Mouse (Mus musculus): ENCODE results near the gene Fam207a. TPM values are rescaled to one million over a fixed set of nuclear protein-coding genes. Genes with fewer than 3 reads are reported as not detected.

Fam207a gene
- polyA plus RNA-seq, 1 experiment, result 39.0 TPM

GRCm38 (mm10) chr10:77442250-77442649 lies 73.3 kb downstream of the Fam207a start:
- 76% methylated on average over 4 of the region's 4 CpGs for WGBS
- Histone ChIP-seq H3K4me1 (ENCODE audit: control insufficient read depth, insufficient read depth, low read length) (no peaks in the 10 kb centered on the region; the same call in 1 of the 2 replicates), H3K27me3 (ENCODE audit: control insufficient read depth, insufficient read depth, low read length) (no peaks in the 10 kb centered on the region), H3K27ac (ENCODE audit: insufficient read depth, low read length) (no peak overlapping the region), H3K4me3 (replicated peaks; ENCODE audit: insufficient read depth, low read depth, low read length) (no peak overlapping the region)
- no peak for DNase-seq
- no peak for TF ChIP-seq CTCF (IDR thresholded peaks at IDR 0.05; ENCODE audit: borderline replicate concordance, insufficient read depth, low read depth, low read length)
- no peak for TF ChIP-seq POLR2A (IDR thresholded peaks at IDR 0.05; ENCODE audit: borderline replicate concordance, insufficient read depth, low read length)

DNA sequence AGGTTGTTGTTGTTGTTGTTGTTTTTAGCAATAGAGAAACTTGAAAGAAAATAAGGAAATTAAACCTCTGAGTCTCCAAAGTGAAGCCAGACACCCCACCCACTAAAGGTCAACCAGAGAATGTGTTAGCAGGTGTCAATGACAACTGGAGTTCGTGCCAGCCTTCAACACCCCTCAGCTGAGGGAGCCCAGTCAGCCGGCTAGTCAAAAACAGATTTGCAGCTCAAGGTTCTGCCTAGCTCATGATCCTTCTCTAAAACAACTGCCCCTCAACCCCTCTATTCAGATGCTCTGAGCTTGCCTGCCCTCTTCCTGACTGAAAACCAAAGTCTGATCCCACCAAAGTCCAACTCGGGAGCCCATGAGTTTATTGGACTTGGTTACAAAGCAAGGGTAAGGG lies 73.8 kb downstream of the Fam207a start:
- Histone ChIP-seq H3K4me3 (replicated peaks; ENCODE audit: insufficient read depth, low read depth, low read length) (no peak overlapping the region), H3K4me1 (ENCODE audit: control insufficient read depth, insufficient read depth, low read length) (no peaks in the 10 kb centered on the region), H3K27ac (ENCODE audit: insufficient read depth, low read length) (no peak overlapping the region), H3K27me3 (ENCODE audit: control insufficient read depth, insufficient read depth, low read length) (no peaks in the 10 kb centered on the region)
- WGBS, result 80% methylated on average over 3 of the region's 3 CpGs
- DNase-seq, result no peak
- no peak for TF ChIP-seq POLR2A (IDR thresholded peaks at IDR 0.05; ENCODE audit: borderline replicate concordance, insufficient read depth, low read length)
- no peak for TF ChIP-seq CTCF (IDR thresholded peaks at IDR 0.05; ENCODE audit: borderline replicate concordance, insufficient read depth, low read depth, low read length)

DNA sequence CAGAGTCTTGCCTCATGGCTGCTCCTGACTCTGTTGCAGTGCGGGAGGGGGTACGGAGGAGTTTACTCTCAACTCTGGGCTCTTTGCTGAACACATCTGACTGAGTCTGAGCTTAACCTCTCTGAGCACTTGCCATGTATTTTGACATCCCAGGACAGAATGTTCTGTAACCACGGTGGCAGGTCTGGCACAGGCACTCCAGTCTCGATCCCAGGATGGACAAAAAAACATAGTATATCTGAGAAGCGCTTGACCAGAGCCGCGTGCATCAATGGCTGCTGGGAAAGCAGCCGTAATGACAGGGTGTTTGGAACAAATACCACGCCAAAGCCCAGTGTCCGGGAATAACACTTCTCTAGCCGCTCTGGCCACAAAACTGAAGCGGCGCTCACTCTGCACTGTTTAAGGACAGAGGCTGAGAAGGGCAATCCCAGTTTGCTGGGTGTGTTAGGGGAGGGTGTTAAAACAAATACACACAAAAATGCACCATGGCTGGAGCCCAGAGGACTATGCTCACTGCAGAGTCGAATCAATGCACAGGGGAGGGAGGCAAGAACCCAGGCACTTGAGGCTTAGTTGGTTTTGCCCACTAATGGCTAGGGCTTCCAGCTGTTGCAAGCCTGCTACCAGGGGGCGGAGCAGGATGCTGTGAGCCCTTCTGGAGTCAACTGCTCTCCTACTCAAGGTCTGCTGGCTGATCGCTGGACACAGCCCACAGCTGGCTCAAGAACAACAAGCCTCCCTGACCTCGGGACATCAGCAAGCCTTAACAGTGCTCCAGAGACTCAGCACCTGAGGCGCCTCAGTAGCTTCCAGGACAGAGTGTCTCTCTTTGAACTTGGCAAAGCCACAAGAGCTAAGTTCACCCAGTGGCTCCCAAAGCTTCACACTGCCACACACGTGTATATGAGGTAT lies 74.5 kb downstream of the Fam207a start:
- no peaks in the 10 kb centered on the region for H3K4me1 ChIP-seq (ENCODE audit: control insufficient read depth, insufficient read depth, low read length)
- 62% methylated on average over 19 of the region's 19 CpGs for WGBS

DNA sequence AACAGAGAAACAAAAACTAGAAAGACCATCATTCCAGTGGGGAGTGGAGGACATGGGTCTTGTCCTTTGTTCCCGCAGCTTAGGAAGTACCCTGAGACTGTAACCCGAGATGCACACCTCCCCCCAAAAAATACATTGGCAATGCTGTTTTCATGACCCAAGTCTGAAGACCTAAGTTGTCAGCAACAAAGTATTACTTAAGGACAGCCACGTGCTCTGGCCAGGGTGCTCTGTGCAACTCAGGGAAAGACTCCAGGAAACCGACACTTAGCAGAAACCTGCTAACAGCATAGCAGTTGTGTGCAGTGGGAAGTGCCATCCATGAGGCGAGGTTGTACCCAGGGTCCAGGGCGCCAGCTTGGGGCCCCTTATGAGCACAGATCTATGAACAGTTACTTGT lies 75.3 kb downstream of the Fam207a start:
- Histone ChIP-seq H3K4me1 (ENCODE audit: control insufficient read depth, insufficient read depth, low read length) (peaks cover 4% of the 10 kb centered on the region; the same call in 1 of the 2 replicates), H3K4me3 (replicated peaks; ENCODE audit: insufficient read depth, low read depth, low read length) (no peak overlapping the region), H3K27me3 (ENCODE audit: control insufficient read depth, insufficient read depth, low read length) (no peaks in the 10 kb centered on the region), H3K27ac (ENCODE audit: insufficient read depth, low read length) (no peak overlapping the region)
- no peak for TF ChIP-seq CTCF (IDR thresholded peaks at IDR 0.05; ENCODE audit: borderline replicate concordance, insufficient read depth, low read depth, low read length)
- TF ChIP-seq POLR2A (IDR thresholded peaks at IDR 0.05; ENCODE audit: borderline replicate concordance, insufficient read depth, low read length), result no peak
- DNase-seq, result no peak
- WGBS, result 73% methylated on average over 6 of the region's 6 CpGs

More for the DNA sequence above, 74.5 kb downstream of the Fam207a start:
- no peak for DNase-seq
- TF ChIP-seq POLR2A (IDR thresholded peaks at IDR 0.05; ENCODE audit: borderline replicate concordance, insufficient read depth, low read length) (no peak), CTCF (IDR thresholded peaks at IDR 0.05; ENCODE audit: borderline replicate concordance, insufficient read depth, low read depth, low read length) (no peak)
- Histone ChIP-seq H3K27ac (ENCODE audit: insufficient read depth, low read length) (no peak overlapping the region), H3K4me3 (replicated peaks; ENCODE audit: insufficient read depth, low read depth, low read length) (no peak overlapping the region), H3K27me3 (ENCODE audit: control insufficient read depth, insufficient read depth, low read length) (no peaks in the 10 kb centered on the region)

GRCm38 (mm10) chr10:77439026-77439425 lies 76.6 kb downstream of the Fam207a start:
- H3K27ac ChIP-seq (ENCODE audit: insufficient read depth, low read length), result no peak overlapping the region
- H3K4me3 ChIP-seq (replicated peaks; ENCODE audit: insufficient read depth, low read depth, low read length), result no peak overlapping the region
- 85% methylated on average over 3 of the region's 3 CpGs for WGBS
- DNase-seq, result no peak
- H3K4me1 ChIP-seq (ENCODE audit: control insufficient read depth, insufficient read depth, low read length), result peaks cover 12% of the 10 kb centered on the region
- no peaks in the 10 kb centered on the region for H3K27me3 ChIP-seq (ENCODE audit: control insufficient read depth, insufficient read depth, low read length)
- TF ChIP-seq POLR2A (IDR thresholded peaks at IDR 0.05; ENCODE audit: borderline replicate concordance, insufficient read depth, low read length) (no peak), CTCF (IDR thresholded peaks at IDR 0.05; ENCODE audit: borderline replicate concordance, insufficient read depth, low read depth, low read length) (no peak)

- Histone ChIP-seq H3K27ac (ENCODE audit: insufficient read depth, low read length) (no peak overlapping the region), H3K4me1 (ENCODE audit: control insufficient read depth, insufficient read depth, low read length) (peaks cover 16% of the 10 kb centered on the region), H3K27me3 (ENCODE audit: control insufficient read depth, insufficient read depth, low read length) (no peaks in the 10 kb centered on the region), H3K4me3 (replicated peaks; ENCODE audit: insufficient read depth, low read depth, low read length) (no peak overlapping the region)
- DNase-seq, result no peak
- WGBS, result 52% methylated on average over 1 of the region's 1 CpGs
- TF ChIP-seq CTCF (IDR thresholded peaks at IDR 0.05; ENCODE audit: borderline replicate concordance, insufficient read depth, low read depth, low read length), result no peak
- no peak for TF ChIP-seq POLR2A (IDR thresholded peaks at IDR 0.05; ENCODE audit: borderline replicate concordance, insufficient read depth, low read length)
Observed at GRCm38 (mm10) chr10:77438021-77438420, 77.6 kb downstream of the Fam207a start.

Other genes with a start within 250 kb of the Fam207a start
- 154 and 173 TPM in 2 replicates for gene Adarb1, start 97.5 kb downstream of the Fam207a start, polyA plus RNA-seq (2012; rRNA removed)
- 2.3 and 2.4 TPM in 2 replicates for gene Itgb2, start 14.5 kb upstream of the Fam207a start, polyA plus RNA-seq (2012; rRNA removed)
- gene Pttg1ip, start 65.9 kb upstream of the Fam207a start, polyA plus RNA-seq (2012; rRNA removed), result 113 and 118 TPM in 2 replicates
- 301 and 310 TPM in 2 replicates for gene Sumo3, start 90.3 kb upstream of the Fam207a start, polyA plus RNA-seq (2012; rRNA removed)
- gene Gm49325, start 90.4 kb upstream of the Fam207a start, polyA plus RNA-seq (2012; rRNA removed), result 33.8 and 37.7 TPM in 2 replicates
- gene Ube2g2, start 106.5 kb upstream of the Fam207a start, polyA plus RNA-seq (2012; rRNA removed), result 37.5 and 39.5 TPM in 2 replicates
- 0.59 and 0.79 TPM in 2 replicates for gene Tspear, start 170.8 kb upstream of the Fam207a start, polyA plus RNA-seq (2012; rRNA removed)
- not detected in 2 replicates for gene Gm19402, start 175.0 kb upstream of the Fam207a start, polyA plus RNA-seq (2012; rRNA removed)
- not detected in 2 replicates for gene Gm9508, start 181.4 kb upstream of the Fam207a start, polyA plus RNA-seq (2012; rRNA removed)
- not detected in 2 replicates for gene Gm10272, start 190.8 kb upstream of the Fam207a start, polyA plus RNA-seq (2012; rRNA removed)
- 0.32 TPM in 1 of 2 replicates, not detected in the other for gene Gm10024, start 195.7 kb upstream of the Fam207a start, polyA plus RNA-seq (2012; rRNA removed)
- gene Gm10142, start 200.0 kb upstream of the Fam207a start, polyA plus RNA-seq (2012; rRNA removed), result not detected in 2 replicates
- not detected in 2 replicates for gene Krtap12-1, start 204.8 kb upstream of the Fam207a start, polyA plus RNA-seq (2012; rRNA removed)
- not detected in 2 replicates for gene Gm10100, start 210.7 kb upstream of the Fam207a start, polyA plus RNA-seq (2012; rRNA removed)
- not detected in 2 replicates for gene Gm18596, start 226.9 kb upstream of the Fam207a start, polyA plus RNA-seq (2012; rRNA removed)
- not detected in 2 replicates for gene Gm9736, start 235.6 kb upstream of the Fam207a start, polyA plus RNA-seq (2012; rRNA removed)
- not detected in 2 replicates for gene Gm3233, start 243.9 kb upstream of the Fam207a start, polyA plus RNA-seq (2012; rRNA removed)

Data from cerebellum, adult 2 months (tissue).